Mouse (Mus musculus): ENCODE measurements around the gene Smad6. TPM values are rescaled to one million over a fixed set of nuclear protein-coding genes. Genes with fewer than 3 reads are reported as not detected.

The Smad6 gene
- polyA plus RNA-seq (2014; fragmentation: Illumina TruSeq; extraction: RNeasy Lipid Tissue Mini Kit (QIAGEN cat#74804); ENCODE audit: low read depth, low replicate concordance), result 4.5 TPM

DNA sequence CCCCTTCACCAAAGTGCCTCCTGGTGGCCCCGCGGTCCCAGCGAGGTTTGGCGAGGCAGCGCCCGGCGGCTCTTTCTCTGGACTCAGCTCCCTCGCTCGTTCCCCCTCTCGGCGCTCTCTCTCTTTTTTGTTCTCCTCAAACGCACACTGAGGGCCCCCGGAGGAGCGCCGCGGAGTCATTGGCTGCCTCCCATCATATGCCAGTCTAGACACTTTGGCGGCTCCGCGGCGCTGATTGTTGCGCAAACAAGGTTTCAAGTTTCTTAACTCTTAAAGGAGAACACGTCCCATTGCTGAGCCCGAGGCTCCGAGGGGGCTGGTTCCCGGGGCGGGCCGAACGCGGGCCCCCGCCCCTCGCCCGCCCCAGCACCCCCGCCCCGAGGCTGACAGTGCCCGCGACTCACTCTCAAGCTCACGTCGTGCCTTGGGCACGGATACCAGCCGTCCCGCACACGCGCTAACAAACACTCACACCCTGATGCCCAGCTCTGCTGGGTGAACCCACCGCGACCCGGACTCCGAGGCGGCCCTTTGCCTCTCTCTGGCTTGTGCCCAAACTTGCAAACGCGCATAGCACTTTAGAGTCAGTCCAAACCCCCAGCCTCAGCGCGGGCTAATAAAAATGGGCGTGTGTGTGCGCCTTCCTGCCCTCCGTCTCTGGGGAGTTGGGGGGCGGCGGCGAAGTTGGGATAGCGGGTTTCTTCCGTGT is at the start of gene Smad6:
TSS of gene Smad6 (minus strand) at position 207 of the 709 bp plus-strand sequence.

Other genes with a start within 250 kb of the Smad6 start
- not detected for gene Lctl, start 95.1 kb upstream of the Smad6 start, polyA plus RNA-seq (2014; fragmentation: Illumina TruSeq; extraction: RNeasy Lipid Tissue Mini Kit (QIAGEN cat#74804); ENCODE audit: low read depth, low replicate concordance)
- 12.4 TPM for gene Zwilch, start 151.0 kb upstream of the Smad6 start, polyA plus RNA-seq (2014; fragmentation: Illumina TruSeq; extraction: RNeasy Lipid Tissue Mini Kit (QIAGEN cat#74804); ENCODE audit: low read depth, low replicate concordance)
- 663 TPM for gene Rpl4, start 151.3 kb upstream of the Smad6 start, polyA plus RNA-seq (2014; fragmentation: Illumina TruSeq; extraction: RNeasy Lipid Tissue Mini Kit (QIAGEN cat#74804); ENCODE audit: low read depth, low replicate concordance)
- gene Snapc5, start 157.2 kb upstream of the Smad6 start, polyA plus RNA-seq (2014; fragmentation: Illumina TruSeq; extraction: RNeasy Lipid Tissue Mini Kit (QIAGEN cat#74804); ENCODE audit: low read depth, low replicate concordance), result 90.4 TPM
- not detected for gene Uchl4, start 213.1 kb upstream of the Smad6 start, polyA plus RNA-seq (2014; fragmentation: Illumina TruSeq; extraction: RNeasy Lipid Tissue Mini Kit (QIAGEN cat#74804); ENCODE audit: low read depth, low replicate concordance)
- 181 TPM for gene Map2k1, start 231.6 kb upstream of the Smad6 start, polyA plus RNA-seq (2014; fragmentation: Illumina TruSeq; extraction: RNeasy Lipid Tissue Mini Kit (QIAGEN cat#74804); ENCODE audit: low read depth, low replicate concordance)

Data from sigmoid colon, adult 10 weeks (tissue).